Mouse (Mus musculus) large intestine, adult 2 months (tissue): ENCODE data around the gene Mep1a. TPM values are rescaled to one million over a fixed set of nuclear protein-coding genes. Genes with fewer than 3 reads are reported as not detected.
"Not testable (repeated sequence)": the region's sequence is repeated elsewhere in the genome, so short reads cannot be mapped to it uniquely, and the experiment has no call there.

Experiments used
- DNase-seq: peaks from one replicate; pipeline ENCODE4 v3.0.0-alpha.2; 2012; ENCODE audit warnings: low read depth, low spot score
- WGBS: fragments of 180-500 bp; shearing (Covaris S2); methylation state at CpG from one replicate; pipeline ENCODE4 v1.1.7; 2018; 5-methylcytosine and 5-hydroxymethylcytosine counted together
- polyA plus RNA-seq: library from polyadenylated mRNA; depleted of rRNA; stranded (reverse); fragments of >200 nt; gene quantifications from 2 replicates; pipeline ENCODE4 v1.2.3, GENCODE M21; 2012; rRNA removed

The Mep1a gene
- polyA plus RNA-seq: 215 and 313 TPM in 2 replicates

DNA sequence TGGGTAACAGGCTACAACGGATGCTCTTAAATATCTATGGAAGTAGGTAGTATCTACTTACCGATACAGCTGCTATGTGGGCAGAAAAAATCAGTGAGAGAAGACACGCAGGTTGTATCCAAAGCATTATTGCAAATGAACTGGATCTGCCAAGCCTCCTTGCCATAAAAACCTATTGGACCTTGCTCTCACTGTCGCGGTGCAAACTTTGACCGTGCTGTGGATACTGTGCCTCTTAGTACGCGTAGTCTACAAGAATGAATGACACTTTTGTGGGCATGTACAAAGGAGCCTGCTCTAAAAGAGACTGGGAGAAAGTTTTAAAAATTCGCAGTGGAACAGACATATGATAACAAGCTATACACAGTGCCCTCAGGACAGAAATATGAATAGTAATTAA is at the start of gene Mep1a:
Gene Mep1a, minus strand, starts transcription at position 221 of the 400 bp plus-strand sequence.
- no peak for DNase-seq
- WGBS: 35% methylated on average over 9 of the region's 9 CpGs

DNA sequence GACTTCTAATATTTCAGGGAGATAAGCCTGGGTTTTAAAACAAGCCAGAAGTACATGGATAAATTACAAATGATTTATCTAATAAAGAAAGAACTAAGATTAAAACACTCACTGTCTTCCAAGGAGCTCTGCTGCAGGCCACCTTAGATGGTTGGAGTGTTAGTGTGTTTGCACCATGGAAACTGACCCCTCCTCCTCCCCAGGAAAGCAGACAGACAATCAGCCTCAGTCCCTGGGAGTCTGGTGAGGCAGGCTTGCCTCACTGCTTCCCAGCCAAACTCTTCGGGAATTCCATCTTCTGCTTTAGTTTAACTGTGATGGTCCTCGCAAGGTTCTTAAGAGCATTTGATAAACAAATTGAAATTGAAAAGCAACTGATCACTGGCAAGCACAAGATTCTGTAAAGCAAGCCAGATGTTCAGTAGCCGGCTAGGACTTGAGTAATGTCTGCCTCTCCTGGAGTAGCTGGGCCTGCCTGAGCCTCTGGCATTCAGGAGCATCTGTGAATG is 48.6 kb upstream of the Mep1a start:
- DNase-seq: no peak
- 69% methylated on average over 3 of the region's 3 CpGs for WGBS

DNA sequence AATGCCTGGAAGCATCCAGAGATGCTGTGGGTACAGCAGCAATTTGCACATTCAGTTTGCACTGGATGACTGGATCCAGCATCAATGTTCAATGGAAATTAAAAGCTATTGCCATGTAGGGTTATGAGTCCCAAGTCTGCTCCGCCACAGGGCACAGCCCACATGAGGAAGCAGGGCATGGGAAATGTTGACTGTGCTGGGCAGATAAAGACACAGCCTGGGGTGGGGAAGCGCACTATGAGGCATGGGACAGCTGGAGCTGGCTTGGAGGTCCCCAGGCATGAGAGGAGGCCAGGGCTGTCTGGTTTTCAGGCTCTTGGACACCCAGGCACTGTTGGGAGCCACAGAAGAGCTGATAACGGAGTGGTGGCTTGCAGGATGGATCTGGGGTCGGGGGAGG is 41.4 kb upstream of the Mep1a start:
- 67% methylated on average over 4 of the region's 4 CpGs for WGBS
- DNase-seq: no peak

DNA sequence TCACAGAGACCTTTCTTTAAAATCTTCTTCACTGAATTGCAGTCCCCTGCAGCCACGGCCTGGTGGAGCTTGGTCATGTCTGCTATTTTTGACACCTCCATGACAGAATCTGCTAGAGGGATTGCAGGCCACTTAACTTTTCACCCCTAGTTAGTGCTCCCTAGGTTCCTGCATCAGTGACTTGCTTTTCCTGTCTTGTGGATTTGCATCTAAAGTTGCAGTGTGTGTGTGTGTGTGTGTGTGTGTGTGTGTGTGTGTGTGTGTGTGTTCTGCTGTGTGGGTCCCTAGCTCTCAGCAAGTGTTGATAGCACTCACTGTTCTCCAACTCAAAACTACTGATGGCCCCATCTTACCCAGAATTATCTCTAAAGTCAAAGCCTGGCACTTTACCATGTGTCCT is 40.9 kb upstream of the Mep1a start, which contains the start of gene Ankrd66:
Gene Ankrd66, minus strand, starts transcription at position 101 of the 400 bp plus-strand sequence.
- DNase-seq: no peak
- WGBS: 72% methylated on average over 1 of the region's 1 CpGs

DNA sequence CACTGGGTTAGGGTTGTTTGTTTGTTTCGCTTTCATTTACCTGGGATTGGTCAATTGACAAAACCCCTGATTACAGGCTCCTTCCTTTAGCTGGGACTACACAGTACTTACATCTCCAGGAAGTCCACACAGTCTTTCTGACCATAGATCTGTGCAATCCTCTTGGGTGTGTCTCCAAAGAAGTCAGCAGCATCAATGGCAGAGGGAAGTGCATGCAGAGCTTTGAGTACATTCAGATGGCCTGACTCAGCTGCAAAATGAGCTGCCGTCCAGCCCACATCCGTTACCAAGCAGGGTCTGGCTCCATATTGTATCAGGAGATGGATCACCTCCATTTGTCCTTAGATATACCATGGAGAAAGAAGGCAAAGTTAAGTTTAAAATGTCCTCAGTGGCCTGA is 36.2 kb upstream of the Mep1a start:
- no peak for DNase-seq
- WGBS: 84% methylated on average over 3 of the region's 3 CpGs

DNA sequence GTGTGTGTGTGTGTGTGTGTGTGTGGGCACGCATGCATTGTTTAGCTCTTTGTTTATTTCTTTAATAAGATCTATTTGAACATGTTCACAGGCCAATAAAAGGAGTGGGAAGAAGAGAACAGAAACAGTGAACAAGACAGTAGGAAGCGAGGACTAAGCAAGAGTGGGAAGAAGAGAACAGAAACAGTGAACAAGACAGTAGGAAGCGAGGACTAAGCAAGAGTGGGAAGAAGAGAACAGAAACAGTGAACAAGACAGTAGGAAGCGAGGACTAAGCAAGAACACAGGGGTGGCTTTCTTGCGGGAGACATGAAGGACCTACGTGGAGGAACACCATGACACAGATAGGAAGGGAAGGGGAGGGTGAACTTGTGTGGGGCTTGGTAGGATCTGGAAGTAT is 34.2 kb upstream of the Mep1a start:
- DNase-seq: not testable (repeated sequence)
- WGBS: 85% methylated on average over 6 of the region's 6 CpGs

DNA sequence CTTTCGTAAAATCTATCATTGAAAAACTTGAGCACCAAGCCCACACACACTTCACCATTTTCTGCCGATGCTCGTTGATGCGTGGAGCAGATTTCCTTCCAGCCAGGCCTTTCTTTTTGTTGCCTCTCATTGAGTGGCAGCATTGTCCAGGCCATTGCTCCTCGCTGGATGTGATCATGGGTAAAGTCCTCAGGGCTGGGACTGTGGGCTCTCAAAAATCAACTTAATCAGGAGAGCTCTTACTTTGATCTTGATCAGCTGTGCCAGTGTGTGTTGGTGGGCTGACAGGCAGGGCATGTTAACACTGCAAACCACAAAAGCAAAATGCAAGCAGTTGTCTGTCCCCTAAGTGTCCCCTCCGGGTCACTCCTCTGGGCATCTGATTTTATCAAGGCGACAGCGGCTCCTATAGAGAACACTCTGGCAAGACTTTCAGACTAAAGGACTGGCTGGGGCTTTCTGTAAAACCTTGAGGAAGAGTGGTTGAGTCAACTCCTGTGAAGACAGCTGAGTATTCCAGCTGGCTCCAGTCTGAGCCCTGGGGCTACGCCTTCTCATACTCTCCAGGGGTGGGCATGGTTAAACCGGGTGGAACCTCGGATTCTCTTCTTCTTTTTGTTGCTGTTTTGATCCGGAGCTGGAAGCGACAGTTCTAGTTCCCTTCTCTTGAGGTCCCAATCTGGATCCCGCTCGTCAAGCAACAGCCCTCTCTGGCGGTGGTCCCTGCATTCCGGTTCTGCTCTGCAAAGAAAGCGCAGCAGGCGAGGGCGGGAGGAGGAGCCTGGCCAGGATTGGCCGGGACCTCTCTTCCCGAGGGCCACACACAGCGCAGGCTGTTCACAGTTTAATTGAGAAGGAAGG is 32.0 kb upstream of the Mep1a start:
- 22% methylated on average over 23 of the region's 23 CpGs for WGBS
- DNase-seq: no peak

DNA sequence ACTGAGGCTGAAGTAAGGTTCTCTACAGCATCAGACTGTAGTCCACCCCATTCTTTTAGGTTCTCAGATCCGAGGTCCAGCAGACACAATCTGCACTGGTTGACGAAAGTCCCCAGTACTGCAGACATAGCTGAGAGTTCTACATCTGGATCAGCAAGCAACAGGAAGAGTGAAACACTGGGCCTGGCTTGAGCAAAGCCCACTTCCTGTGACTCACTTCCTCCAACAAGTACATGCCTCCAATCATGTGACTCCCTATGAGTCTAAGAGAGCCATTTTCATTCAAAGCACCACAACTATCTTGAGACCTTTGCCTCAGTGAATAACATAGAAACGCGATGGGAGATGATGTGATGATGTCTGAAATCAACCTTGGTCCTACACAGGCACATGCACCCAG is 28.6 kb upstream of the Mep1a start:
- 93% methylated on average over 4 of the region's 4 CpGs for WGBS
- no peak for DNase-seq

DNA sequence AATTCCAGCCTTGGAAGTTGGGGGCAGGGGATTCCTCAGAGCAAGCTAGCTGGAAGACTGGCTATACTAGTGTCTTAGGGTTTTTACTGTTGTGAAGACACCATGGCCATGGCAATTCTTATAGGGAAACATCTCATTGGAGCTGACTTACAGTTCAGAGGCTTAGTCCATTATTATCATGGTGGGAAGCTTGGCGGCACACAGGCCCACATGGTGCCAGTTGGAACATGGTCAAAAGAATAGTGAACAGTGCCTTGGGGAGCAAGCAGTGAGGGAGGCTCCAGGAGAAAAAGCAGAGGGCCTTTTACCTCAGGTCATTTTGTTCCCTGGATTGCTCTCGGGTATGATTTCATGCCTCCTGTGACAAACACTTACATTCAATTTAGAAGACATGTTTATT is 27.9 kb upstream of the Mep1a start:
- DNase-seq: no peak
- WGBS: 87% methylated on average over 2 of the region's 2 CpGs

DNA sequence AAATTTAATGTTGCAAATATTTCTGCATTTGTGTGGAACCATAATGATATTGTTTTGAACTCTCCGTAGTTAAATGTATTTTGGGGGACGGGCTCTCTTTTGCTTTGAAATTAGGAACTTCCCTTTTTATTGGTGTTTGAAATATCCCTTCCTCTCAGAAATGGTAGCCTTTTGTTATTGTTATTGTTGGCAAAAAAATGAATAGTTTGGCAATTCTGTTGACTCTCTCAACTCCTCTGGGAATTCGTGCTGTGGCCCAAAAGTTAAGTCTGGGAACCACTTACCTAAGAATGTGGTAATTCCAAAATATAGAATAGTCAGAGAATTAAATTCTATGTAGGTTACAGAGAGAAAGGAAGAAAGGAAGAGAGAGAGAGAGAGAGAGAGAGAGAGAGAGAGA is 17.6 kb upstream of the Mep1a start:
- DNase-seq: no peak
- WGBS: 54% methylated on average over 3 of the region's 3 CpGs

DNA sequence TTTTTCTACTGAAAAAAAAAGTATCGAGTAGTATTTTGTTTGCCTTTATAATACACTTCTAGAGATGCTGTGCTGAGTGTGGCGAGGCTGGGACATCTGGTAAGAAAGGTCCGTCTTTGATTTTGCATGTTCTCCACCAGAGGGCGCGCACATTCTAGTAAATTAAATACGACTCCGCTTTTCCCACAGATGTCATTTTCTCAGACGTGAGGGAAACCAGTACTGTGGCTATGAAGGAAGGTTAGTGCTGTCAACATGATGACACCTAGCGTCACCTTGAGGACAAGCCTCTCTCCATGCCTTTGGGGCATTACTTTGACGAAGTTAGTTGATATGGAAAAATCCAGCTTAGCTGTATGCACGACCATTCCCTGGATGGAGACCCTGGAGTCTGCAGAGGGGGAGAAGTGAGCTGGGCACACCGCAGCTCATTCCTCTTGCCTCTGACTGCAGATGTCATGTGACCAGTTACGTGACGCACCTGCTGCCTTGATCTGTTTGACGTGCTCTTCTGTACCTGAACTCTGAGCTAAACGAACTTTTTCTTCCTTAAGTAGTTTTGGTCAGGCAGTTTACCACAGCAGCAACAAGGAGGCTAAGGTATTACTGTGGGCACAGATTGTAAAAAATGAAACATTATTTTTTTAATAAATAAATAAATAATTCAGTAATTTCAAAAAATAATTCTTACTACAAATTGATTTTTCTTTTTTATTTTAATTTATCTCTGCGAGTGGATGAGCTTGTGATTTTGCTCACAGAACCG is 16.2 kb upstream of the Mep1a start:
- 27% methylated on average over 18 of the region's 18 CpGs for WGBS
- no peak for DNase-seq

DNA sequence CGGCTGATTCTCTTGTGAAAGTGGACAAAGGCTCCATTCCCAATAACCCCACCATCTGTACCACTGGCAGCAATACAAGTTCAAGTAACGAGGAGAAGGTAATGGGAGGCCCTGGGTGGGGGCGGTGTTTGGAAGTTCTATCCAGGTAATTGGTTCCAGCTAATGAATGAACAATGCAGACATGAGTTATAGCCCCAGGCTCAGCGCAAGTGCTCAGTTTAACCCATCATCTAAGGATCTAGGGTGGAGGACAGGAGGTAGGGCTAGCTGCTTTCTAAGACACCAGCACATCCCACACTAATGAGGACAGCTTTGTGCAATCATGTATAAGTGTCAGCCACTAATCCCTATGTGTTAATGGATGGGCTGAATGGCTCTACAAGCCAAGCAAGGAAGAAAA is 8.2 kb upstream of the Mep1a start:
- 69% methylated on average over 4 of the region's 4 CpGs for WGBS
- no peak for DNase-seq

DNA sequence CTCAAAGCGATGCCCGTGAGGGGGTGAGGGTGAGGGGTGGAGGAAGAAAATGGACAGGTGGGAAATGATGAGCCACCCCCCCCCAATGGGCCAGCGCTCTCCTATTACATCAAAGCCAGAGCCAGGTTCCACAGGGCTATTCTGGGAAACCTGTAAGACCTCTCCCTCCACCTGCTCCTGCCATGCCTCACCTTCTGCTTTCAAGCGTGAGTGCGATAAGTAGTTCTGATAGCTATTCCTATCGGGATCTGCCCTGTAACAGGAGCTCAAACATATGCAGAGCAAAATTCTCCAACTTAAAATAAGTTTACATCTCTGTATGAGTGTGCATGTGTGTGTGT is 2.0 kb upstream of the Mep1a start:
- 30% methylated on average over 6 of the region's 6 CpGs for WGBS
- DNase-seq: no peak

DNA sequence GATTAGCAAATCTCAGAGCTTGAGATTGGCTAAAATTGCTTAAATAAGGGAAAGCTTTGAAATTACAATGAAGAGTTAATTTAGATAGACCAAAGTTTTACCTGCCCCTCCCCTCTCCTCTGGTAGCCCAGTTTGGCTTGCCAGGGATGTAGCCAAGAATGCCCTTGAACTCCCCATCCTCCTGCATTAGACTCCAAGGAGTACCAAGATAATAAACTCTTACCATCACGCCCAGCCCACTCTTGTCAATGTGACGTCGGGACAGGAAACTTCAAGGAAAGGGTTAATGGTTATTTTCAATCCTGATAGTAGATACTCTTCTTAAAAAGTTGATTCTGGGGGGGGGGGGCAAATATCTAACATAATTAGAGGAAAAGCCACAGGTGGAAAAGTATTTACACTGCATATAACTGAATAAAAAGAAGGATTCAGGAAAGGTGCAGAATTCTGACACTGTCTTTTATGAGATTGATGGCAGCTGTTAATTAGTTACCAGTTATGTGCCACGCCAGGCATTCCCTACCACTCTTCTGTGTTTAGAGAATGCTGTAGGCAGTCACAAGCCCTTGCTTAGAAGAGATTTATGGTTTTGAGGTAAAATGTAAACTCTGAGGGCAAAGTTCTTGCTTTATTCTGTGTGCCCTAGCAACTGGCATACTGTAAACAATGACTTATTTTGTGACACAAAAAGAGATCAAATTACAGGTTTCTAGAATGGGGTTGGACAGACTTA is 1.4 kb upstream of the Mep1a start:
- no peak for DNase-seq
- 20% methylated on average over 4 of the region's 4 CpGs for WGBS

DNA sequence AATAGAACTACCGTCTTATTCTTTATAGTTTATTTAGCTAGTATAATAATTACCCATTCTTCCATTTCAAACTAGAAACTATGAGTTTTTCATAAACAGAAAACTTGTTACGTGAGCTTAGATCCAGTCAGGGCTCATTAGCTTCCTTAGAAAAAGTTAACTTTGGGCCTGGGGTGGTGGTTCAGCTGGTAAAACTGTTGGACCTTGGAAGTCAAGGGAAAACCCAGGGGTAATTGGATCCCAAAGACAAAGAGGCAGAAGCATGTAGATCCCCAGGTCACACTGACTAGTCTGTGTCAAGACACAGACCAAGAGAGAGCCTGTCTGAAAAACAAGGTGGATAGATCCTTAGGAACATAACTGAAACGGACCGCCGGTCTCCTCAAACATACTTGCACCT is 981 bp downstream of the Mep1a start:
- DNase-seq: no peak
- WGBS: 58% methylated on average over 5 of the region's 5 CpGs

DNA sequence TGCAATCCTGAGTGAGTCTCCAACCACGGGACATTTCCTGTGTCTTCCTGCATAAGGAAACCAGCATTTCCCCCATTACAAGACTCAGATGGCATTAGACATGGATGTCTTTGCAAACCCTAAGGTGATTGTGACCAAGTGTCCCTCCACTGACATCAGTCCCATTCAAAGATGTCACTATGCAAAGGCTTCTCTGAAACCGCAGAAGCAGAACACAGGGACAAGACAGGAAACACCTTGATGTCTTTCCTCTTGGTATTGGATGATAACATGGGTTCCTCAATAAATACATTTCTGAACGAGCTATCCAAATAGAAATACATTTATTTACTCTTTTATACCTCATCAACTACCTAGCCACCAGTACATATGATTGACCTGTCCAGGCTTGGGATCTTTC is 1.4 kb downstream of the Mep1a start:
- DNase-seq: no peak
- WGBS: 49% methylated on average over 3 of the region's 3 CpGs

DNA sequence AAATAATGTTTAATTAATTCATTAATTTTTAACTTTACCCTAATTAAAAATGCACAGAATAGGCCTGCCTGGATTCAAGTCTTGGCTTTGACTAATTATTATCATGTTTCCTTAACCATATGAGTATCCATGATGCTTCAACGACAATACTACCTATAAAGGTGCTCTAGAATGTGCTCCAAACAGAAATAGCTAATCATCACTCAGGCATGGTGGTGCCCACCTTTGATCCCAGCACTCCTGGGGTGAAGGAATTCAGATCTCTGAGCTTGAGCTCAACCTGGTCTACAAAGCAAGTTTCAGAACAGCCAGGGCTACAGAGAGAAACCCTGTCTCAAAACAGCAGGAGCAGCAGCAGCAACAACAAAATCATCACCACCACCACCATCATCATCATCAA is 2.1 kb downstream of the Mep1a start:
- 69% methylated on average over 1 of the region's 1 CpGs for WGBS
- DNase-seq: no peak

DNA sequence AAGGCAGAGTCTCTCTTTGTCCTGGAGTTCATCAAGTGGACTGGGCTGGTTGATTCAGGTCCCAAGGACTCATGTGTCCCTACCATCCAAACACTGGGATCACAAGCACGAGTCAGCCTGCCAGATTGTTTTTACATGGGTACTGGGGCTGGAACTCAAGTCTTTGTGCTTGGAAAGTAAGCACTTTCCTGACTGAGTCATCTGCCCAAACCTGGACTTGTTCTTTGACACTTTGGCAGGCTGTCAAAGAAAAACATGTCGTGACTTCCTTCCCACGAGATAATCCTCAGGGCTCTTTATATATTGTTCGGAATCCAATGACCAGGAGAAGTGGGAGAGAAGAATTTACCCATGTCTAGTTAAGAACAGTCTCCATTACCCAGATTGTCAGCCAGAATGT is 5.1 kb downstream of the Mep1a start:
- no peak for DNase-seq
- WGBS: 16% methylated on average over 4 of the region's 4 CpGs

DNA sequence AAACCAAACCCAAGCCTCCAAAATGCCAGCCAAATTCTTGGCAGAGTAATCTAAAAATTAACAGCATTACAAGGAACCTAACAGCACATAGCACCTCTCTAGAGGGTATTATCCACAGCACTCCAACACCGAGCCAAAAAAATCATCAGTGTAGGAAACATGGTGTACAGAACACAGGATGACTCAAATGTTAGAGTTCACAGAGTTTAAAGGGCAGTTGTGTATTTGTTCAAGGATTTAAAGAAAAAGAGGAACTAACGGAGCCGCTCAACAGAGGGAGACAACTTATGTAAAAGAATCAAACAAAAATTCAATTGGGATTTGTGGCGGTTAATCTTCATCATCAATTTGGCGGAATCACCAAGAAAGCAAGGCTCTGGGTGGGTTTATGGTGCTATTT is 7.1 kb downstream of the Mep1a start:
- 66% methylated on average over 5 of the region's 5 CpGs for WGBS
- no peak for DNase-seq

DNA sequence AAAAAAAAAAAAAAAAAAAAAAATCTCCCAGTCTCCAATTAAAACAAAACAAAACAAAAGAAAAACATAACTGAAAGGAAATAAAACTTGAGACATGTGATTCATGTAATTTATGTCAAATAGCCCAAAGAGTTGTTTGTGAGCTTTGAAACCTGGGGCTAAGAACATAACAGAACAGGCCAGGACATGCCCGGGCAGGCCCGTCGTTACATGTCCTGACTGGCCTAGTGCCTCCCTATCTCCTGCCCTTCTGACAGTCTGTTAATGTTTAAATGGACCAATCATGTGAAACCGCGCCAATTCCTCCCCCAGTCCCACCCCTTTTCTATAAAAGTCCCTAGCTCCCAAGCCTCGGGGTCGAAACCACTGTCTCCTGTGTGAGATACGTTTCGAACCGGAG is 12.2 kb downstream of the Mep1a start:
- 63% methylated on average over 10 of the region's 10 CpGs for WGBS
- DNase-seq: not testable (repeated sequence)
